Mouse (Mus musculus) liver, adult (tissue): ENCODE results near the gene Sim1.

Experiments
- GATA4 ChIP-seq: IDR thresholded peaks from 2 replicates; pipeline ENCODE4 v1.6.1; 2014; ENCODE audit warnings: mild to moderate bottlenecking, low read length; ENCODE audit not compliant: insufficient replicate concordance

The Sim1 gene

DNA sequence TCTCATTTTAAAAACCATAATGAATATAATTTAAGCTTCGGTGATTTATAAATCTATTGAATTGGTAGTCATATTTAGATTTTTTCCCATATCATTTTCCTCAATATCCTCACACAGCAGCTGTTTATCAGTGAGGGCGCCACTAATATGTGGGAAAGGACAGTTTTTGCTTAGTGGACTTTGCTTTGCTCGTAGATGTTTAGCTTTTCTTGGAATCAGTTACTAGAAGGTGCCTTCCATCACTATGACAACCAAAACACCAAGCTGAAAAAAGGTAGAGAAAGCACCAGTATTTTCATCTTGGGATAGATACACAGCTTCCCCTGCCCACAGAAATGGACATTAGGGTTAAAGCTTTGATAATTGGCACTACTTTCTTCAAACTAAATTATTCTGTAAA, 87.3 kb downstream of the Sim1 start:
- TF ChIP-seq GATA4: no peak

- TF ChIP-seq GATA4: no peak
Observed at GRCm38 (mm10) chr10:50983620-50984019, 89.1 kb downstream of the Sim1 start.

GRCm38 (mm10) chr10:51007798-51008197, 113.2 kb downstream of the Sim1 start:
- no peak for TF ChIP-seq GATA4

GRCm38 (mm10) chr10:51011391-51012150, 117.0 kb downstream of the Sim1 start:
- no peak for TF ChIP-seq GATA4

DNA sequence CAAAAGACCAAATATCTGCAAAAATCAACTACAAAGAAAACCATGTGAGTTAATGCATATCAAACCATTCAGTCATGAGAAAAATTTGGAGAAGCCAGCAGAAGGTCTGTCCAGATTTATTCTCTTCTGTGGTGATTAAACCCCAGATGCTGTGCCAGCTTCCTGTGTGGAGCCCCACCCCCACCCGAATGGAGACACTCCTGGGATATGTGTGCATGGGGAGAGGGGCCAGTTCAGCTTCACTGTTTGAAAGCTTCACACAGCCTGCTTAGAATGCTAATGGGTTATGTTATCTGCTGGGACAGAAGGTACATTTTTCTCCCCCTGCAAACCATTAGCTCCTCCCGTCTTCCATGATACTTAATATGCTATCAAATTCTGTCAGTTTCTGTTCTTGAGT, 120.3 kb downstream of the Sim1 start:
- no peak for TF ChIP-seq GATA4

GRCm38 (mm10) chr10:51015362-51015761, 120.8 kb downstream of the Sim1 start:
- TF ChIP-seq GATA4: no peak

DNA sequence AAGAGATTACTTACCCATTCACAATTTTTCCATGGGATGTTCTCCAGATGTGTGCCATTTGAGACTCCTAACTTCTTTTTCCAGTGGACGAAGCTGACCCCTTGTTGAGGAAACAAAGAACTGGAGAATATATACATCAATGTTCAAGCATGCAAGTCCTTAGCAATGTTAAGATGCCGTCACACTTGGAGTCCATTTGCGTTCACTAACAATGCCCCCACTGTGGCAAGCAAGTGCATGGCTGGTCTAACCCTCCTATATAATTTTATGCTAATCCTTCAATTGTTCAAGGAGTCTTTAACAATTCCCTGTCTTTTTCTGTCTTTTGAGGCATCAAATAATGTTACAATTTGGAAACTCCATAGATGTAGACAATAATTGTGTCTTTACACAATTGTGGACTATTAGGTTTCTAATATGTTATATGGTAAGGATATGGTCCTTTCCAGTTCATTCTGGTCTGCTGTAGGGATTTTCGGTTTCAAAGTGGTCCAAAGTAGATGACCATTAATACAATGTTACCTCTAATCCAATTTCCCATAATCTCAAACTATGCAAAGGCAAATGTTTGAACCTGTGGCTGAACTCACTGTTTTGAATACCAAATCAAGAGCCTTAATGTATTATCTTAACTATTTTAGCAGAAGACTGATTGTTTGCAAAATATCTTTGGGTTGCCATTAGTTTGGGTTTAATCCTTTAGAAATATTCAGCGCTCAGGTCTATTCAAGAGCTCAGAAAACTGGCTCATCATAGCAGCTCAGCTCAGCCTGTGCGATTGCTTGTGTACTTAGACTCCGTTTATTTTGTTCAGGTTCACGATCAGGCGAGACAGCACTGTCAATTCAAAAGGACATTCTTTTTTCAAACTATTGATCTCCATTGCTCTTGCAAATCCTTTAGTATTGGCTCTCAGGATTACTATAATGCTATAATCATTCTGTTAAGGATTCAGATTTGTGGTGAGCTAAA, 129.0 kb downstream of the Sim1 start:
- TF ChIP-seq GATA4: no peak
